Mouse (Mus musculus): Measurements from ENCODE around the gene Igflr1. TPM values are rescaled to one million over a fixed set of nuclear protein-coding genes. Genes with fewer than 3 reads are reported as not detected.

Igflr1 gene
- polyA plus RNA-seq, 1 experiment from 2014 or later = not detected

DNA sequence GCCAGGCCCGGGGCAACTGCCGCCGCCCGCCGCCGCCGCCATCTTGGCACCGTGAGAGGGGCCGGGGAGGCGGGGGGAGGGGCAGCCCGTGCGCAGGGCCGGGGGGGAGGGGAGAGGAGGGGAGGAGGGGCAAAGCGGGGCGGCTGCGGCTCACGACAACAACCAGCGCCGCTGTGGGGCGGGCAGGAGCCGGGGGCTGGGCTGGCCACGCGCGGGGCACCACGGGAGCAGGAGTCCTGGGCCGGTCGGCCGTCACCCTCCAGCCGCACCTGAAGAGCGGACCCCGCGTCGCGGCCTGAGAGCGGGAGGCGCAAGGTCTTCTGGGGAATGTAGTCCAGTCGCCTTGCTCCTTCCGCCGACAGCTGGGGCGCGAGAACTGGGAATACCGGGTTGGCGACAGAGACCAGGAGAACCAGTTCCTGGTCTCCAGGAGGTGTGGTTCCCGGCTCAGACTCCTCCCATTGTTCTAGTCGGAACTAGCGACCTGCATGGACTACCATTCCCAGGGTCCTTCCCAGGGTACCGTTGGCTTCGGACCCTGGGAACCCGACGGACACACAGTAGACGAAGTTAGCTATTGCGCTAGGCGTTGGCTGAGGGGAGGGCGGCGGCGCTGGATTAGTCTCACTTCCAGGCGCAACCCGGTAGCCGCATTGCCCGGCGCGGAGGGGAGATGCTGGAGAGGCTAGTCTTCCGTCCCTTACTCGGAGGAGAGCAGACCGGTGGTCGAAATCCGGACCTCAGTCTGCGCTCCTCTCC lies 23.6 kb downstream of the Igflr1 start, which contains the start of gene Kmt2b:
TSS of gene Kmt2b (minus strand) at position 51 of the 759 bp plus-strand sequence.
- H3K4me3 ChIP-seq (ENCODE audit: inconsistent target) = peak within 1 kb of the TSS; percentile 94
- H3K27ac ChIP-seq = peak within 1 kb of the TSS; percentile 65
- under 1% methylated on average over 49 of the region's 68 CpGs for WGBS (ENCODE audit: missing documents)

DNA sequence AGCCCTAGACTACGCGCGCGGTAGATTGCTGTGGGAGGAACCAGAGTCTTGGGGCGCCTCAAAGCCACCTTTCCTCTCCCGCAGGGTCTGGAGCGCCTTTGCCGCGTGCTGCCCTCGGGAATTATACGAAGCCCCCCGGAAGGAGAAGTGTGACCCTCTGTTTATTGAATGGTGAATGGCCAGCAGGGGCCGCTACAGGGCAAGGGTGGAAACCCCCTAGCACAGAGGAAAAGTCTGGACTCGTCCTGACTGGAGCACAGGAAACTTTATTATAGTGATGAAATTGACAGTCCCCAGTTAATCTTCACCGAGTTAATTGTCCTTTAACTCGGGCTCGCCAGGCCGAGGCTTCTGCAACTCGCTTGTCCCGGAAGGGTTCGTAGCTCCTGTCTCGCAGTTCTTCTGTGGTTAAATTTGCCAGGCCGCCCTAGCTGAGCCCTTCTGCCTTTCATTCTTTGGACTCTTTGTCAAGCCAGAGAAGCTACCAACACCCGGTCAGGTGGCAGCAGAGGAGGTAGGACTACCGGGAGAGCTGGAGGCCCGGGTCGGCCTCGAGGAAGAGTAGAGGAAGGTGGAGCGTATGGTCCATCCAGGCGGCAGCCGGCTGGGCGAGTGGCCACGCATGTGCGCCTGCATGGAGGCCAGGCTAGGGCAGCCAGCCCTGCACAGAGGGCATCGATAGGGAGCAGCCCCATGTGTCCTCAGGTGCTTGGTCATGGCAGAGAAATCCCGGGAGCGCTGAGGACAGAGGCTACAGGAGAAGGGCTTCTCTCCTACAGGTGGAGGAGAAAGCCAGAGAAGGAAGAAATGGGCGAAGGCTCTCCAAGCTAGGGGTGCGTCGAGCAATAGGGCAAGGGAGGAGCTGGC lies 24.4 kb downstream of the Igflr1 start:
- H3K36me3 ChIP-seq (ENCODE audit: inconsistent target) = peaks cover 17% of the 10 kb centered on the region
- H3K4me3 ChIP-seq (ENCODE audit: inconsistent target) = peak overlapping the region; percentile 71
- H3K79me2 ChIP-seq (ENCODE audit: inconsistent target) = peaks cover 35% of the 10 kb centered on the region
- H3K27ac ChIP-seq = peak overlapping the region; percentile 65
- 30% methylated on average over 39 of the region's 40 CpGs for WGBS (ENCODE audit: missing documents)

More for the DNA sequence above, 23.6 kb downstream of the Igflr1 start, which contains the start of gene Kmt2b:
- Histone ChIP-seq H3K36me3 (ENCODE audit: inconsistent target) (peaks cover 25% of the 10 kb centered on the region), H3K79me2 (ENCODE audit: inconsistent target) (peaks cover 35% of the 10 kb centered on the region)

DNA sequence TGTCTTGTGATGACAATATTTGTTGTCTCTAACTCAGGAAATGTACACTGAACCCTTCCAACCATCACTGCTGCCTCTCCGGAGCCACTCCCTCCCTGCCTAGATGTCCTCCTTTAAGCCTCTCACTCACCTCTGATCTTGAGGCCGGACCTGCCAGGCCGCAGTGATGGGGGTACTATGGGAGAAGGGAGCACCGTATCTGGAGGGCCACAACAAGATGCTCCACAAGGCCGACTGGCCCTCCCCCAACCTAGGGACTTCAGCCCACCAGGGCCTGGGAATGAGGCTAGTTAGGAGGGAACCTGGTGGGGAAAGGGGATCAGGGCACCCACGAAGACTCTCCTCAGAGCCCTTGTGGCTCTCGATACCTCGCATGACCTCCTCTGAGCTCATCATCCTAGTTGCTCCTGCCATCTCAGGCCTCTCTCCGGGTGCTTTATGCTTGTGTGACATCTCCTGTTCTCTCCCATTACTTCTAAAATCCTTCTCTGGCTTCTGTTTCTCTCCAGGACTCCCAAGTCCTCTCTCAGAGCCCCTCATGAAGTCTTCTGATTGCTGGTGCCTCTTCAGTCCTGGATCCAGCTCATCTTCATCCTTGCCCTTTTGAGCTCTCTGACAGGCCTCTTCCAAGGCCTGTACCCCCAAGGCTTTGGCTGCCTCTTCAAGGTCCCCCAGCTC lies 25.8 kb downstream of the Igflr1 start:
- Histone ChIP-seq H3K79me2 (ENCODE audit: inconsistent target) (peaks cover 22% of the 10 kb centered on the region), H3K4me3 (ENCODE audit: inconsistent target) (no peak overlapping the region), H3K27ac (no peak overlapping the region), H3K36me3 (ENCODE audit: inconsistent target) (peaks cover 3% of the 10 kb centered on the region; the same call in 1 of the 2 replicates)
- WGBS (ENCODE audit: missing documents) = 97% methylated on average over 9 of the region's 9 CpGs

DNA sequence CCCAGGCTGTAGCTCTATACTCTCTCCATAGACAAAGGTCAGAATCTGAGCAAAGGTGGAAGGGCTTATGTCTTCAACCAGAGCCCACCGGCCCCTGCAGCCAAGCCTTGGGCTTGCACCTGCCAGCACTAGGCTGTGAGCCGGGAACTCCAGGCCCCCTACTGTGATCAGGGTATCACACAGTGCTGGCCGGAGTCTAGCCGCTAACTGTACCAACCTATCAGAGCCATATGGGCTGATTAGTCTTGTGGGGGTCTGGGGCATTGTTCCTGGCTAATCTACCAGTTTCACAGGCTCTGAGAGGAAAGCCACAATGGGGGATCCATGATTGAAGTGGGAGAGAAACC lies 26.4 kb downstream of the Igflr1 start:
- H3K4me3 ChIP-seq (ENCODE audit: inconsistent target) = no peak overlapping the region

DNA sequence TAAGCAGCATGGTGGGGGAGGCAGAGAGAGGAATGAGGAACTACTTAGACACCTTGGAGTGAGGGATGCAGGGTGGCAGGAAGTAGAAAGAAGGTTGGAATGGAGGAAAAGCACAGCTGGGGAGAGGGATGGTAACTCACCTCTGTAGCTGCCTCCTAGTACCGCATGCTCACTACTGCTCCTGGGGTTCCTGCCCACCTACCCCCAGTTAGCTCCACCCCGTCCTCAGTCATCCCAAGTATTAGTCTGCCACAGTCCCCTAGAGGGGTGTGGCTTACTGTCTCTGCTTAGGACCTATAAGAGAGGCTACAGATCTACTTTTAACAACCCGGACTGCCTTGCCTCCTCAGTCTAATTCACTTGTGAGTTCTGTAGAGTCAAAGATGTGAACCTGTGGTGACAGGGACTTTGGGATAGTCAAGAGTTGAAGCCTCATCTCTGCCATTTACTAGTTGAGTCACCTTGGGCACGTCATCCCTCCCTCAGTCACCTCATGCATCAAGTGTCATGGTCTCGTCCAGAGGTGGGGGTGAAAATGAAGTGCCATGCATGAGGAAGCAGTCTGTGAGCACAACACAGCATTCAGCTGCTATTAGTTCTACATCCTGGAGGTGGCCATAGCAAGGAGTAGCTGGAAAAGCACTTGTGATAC lies 27.7 kb downstream of the Igflr1 start:
- H3K27ac ChIP-seq = no peak overlapping the region

More for the DNA sequence above, 26.4 kb downstream of the Igflr1 start:
- Histone ChIP-seq H3K27ac (no peak overlapping the region), H3K79me2 (ENCODE audit: inconsistent target) (peaks cover 16% of the 10 kb centered on the region), H3K36me3 (ENCODE audit: inconsistent target) (no peaks in the 10 kb centered on the region)
- WGBS (ENCODE audit: missing documents) = 98% methylated on average over 4 of the region's 4 CpGs

DNA sequence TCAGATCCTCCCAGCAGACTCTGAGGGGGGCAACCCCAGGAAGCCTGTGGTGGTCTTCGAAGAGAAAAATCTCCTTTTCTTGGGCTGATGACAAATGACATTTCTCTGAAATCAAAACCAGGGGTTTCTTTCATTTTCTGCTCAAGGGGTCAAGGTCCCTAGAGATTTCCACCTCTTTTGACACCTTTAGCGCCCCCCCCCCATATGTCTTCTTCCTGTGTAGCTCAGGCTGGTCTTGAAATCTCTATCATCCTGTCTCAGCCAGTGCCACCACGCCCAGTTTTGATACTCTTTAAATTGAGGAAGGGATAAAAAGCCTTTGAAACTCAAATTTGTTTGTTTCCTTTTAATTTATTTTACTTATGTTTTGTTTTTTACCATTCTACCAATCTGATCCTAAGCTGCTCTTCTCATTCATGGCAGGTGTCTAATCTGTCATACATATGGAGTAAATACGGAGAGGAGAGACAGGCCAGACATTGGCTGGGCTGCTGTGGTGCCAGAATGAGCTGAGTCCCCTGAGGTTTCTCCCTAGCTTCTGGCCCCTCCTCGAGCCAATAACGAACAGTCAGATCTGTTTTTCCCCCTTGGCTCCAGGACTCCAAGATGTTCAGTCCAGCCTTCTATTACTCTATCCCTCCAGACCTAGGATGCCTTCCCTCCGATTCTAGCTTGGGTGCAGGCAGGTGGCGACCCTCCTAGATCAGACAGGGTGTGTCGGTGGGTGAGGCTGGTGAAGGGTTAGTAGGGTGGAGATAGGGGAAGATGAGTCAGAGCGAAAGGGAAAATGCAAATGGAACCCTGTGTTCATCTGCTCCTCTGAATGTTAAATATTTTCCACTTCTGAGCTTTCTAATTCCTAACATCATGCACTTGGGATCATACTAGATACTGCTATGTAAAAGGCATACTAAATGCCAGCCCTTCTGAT lies 28.6 kb downstream of the Igflr1 start:
- Histone ChIP-seq H3K4me3 (ENCODE audit: inconsistent target) (no peak overlapping the region), H3K79me2 (ENCODE audit: inconsistent target) (no peaks in the 10 kb centered on the region), H3K27ac (no peak overlapping the region), H3K36me3 (ENCODE audit: inconsistent target) (no peaks in the 10 kb centered on the region)
- WGBS (ENCODE audit: missing documents) = 77% methylated on average over 10 of the region's 10 CpGs

More for the DNA sequence above, 27.7 kb downstream of the Igflr1 start:
- no peaks in the 10 kb centered on the region for H3K36me3 ChIP-seq (ENCODE audit: inconsistent target)
- peaks cover 3% of the 10 kb centered on the region for H3K79me2 ChIP-seq (ENCODE audit: inconsistent target)
- H3K4me3 ChIP-seq (ENCODE audit: inconsistent target) = no peak overlapping the region
- 61% methylated on average over 5 of the region's 5 CpGs for WGBS (ENCODE audit: missing documents)

DNA sequence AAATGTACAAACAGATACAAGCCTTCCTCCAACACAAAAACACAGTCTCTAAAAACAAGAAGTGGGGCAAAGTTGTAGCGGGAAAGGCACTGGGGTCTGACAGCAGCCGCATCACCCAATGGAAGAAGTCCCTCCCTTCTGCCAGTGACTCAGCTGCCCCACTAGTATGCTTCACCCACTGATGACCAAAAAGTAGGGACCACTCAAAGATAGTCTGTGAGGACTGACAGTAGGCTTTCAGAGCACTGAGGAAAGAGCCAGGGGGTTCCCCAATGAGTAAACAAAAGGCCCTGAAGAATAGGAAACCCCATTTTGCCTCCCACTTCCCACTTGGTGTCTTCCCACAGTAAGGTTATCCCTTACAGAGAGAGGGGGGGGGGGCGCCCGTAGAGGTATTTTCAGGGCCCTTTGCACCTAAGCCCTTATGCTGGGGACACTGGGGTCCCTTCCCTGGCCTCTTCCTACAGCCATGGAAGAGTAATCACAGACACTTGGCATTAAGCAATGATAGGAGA lies 29.3 kb downstream of the Igflr1 start:
- no peak overlapping the region for H3K27ac ChIP-seq
- no peaks in the 10 kb centered on the region for H3K36me3 ChIP-seq (ENCODE audit: inconsistent target)
- 45% methylated on average over 4 of the region's 4 CpGs for WGBS (ENCODE audit: missing documents)

DNA sequence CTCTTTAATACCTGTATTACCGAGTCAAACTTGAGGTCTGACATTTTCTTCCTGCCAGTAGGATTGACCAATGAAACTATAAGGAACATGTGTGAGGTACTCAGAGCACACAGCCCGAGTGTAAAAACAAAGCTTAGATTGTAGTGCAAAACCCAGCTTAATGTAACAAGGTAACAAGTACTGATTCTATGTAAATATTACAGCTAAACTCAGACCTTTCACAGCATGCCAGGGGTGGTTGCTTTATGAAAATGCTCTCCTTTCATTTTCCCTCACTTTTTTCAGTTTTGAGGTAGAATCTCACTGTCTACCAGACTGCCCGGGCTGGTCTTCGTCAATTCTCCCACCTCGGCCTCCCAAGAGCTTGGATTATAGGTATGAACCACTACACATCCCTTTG lies 30.9 kb downstream of the Igflr1 start:
- H3K36me3 ChIP-seq (ENCODE audit: inconsistent target) = no peaks in the 10 kb centered on the region
- no peak overlapping the region for H3K4me3 ChIP-seq (ENCODE audit: inconsistent target)
- H3K79me2 ChIP-seq (ENCODE audit: inconsistent target) = no peaks in the 10 kb centered on the region
- no peak overlapping the region for H3K27ac ChIP-seq
- 96% methylated on average over 5 of the region's 5 CpGs for WGBS (ENCODE audit: missing documents)

More for the DNA sequence above, 29.3 kb downstream of the Igflr1 start:
- no peak overlapping the region for H3K4me3 ChIP-seq (ENCODE audit: inconsistent target)
- no peaks in the 10 kb centered on the region for H3K79me2 ChIP-seq (ENCODE audit: inconsistent target)

DNA sequence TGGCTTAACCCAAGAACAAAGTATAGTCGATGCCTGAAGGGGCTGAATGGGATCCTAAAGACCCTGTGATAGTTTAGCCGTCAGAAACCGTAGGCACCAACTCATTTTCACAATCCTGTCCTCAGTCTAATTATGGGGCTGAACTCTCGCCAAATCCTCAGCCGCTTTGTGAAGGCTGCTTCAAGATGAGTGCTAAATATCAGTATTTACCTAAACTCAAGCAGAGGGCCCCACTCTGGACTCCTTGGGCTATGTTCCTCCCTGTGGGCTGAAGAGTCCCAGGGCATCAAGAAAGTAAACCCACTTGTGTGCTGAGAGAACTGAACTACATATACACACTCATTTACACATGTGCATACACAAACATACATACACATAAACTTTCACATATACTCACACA lies 31.6 kb downstream of the Igflr1 start:
- H3K4me3 ChIP-seq (ENCODE audit: inconsistent target) = no peak overlapping the region
- WGBS (ENCODE audit: missing documents) = 91% methylated on average over 5 of the region's 5 CpGs
- no peak overlapping the region for H3K27ac ChIP-seq
- no peaks in the 10 kb centered on the region for H3K36me3 ChIP-seq (ENCODE audit: inconsistent target)
- H3K79me2 ChIP-seq (ENCODE audit: inconsistent target) = no peaks in the 10 kb centered on the region

DNA sequence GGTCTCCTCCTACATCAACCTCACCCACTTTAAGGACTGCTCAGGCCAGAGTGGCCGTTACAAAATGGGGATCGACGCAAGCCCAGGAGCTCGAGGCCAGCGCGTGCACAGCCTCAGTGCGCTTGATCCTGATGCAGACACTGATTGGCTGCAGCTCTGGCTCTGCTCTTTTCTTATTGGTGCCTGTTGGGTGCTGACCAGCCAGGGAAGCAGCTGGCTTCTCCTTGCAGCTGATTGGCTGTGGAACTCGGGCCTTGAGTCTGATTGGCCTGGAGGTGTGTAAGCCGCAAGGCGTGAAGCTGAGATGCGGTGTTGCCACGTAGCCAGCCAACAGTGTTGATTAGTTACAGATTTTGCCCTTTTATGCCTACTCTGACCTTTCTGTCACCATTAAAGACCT lies 33.6 kb downstream of the Igflr1 start, which contains the start of gene Zbtb32:
TSS of gene Zbtb32 (minus strand) at position 124 of the 400 bp plus-strand sequence.
- Histone ChIP-seq H3K4me3 (ENCODE audit: inconsistent target) (no peak within 1 kb of the TSS), H3K36me3 (ENCODE audit: inconsistent target) (no peaks in the 10 kb centered on the region), H3K27ac (no peak within 1 kb of the TSS), H3K79me2 (ENCODE audit: inconsistent target) (no peaks in the 10 kb centered on the region)
- WGBS (ENCODE audit: missing documents) = 96% methylated on average over 12 of the region's 12 CpGs

DNA sequence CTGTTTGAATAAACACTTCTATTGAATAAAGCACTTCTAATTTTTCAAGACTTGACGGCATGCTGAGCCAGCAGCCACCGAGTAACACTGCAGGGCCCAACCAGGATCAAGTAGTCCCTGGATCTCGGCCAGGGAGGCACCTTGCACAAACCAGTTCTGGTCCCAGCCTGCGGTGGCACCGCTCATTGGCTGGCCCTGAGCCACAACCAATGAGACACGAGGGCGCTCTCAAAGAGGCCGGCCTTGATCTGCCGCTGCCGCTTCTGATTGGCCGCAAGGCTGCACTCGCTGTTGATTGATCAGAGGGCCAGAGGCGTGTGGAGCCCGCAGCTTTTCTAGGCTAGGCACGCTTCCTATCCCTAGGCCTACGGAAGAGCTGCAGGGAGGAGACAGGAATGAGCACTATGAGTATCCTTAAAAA lies 34.7 kb downstream of the Igflr1 start:
- no peak overlapping the region for H3K4me3 ChIP-seq (ENCODE audit: inconsistent target)
- WGBS (ENCODE audit: missing documents) = 11% methylated on average over 16 of the region's 16 CpGs
- H3K36me3 ChIP-seq (ENCODE audit: inconsistent target) = no peaks in the 10 kb centered on the region
- H3K27ac ChIP-seq = no peak overlapping the region
- H3K79me2 ChIP-seq (ENCODE audit: inconsistent target) = no peaks in the 10 kb centered on the region

DNA sequence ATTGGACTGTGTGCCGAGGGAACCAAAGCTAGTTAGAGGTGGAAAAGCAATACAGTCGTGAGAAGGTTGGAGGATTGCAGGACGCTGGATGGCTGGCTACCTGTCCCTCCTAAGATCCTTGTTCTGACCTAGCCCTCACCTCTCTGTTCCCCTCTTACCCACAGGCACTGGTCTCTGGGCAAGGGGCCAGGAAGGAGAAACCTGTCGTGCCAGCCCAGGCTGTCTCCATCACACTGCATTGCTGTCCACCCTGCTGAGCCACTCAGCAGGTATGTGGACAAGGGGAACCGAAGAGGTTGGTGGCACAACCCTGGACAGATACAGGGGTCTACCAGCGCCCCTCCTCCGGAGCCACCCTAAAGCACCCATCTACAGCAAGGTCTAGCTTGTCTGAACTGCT lies 35.4 kb downstream of the Igflr1 start:
- 80% methylated on average over 7 of the region's 7 CpGs for WGBS (ENCODE audit: missing documents)
- Histone ChIP-seq H3K36me3 (ENCODE audit: inconsistent target) (no peaks in the 10 kb centered on the region), H3K4me3 (ENCODE audit: inconsistent target) (no peak overlapping the region), H3K79me2 (ENCODE audit: inconsistent target) (no peaks in the 10 kb centered on the region), H3K27ac (no peak overlapping the region)

DNA sequence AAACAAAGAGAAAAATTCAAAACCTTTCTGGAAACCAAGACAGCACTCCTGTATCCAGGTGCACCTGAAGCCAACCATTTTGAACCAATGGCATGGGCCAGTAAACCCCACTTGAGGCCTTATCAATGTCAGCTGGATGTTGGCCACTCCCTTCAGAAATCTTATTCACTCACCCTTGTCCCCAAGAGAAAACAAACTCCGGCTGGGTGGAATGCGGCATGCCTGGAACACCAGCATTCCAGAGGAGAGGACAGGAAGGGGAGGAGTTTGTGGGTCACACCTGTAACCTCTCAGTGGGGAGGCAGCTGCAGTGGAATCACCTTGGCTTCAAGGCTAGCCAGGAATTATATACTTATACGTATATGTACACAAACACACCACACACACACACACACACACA lies 37.4 kb downstream of the Igflr1 start:
- Histone ChIP-seq H3K36me3 (ENCODE audit: inconsistent target) (no peaks in the 10 kb centered on the region), H3K27ac (no peak overlapping the region), H3K79me2 (ENCODE audit: inconsistent target) (no peaks in the 10 kb centered on the region), H3K4me3 (ENCODE audit: inconsistent target) (no peak overlapping the region)
- 92% methylated on average over 2 of the region's 3 CpGs for WGBS (ENCODE audit: missing documents)

Data from macrophage (primary cell).